Mouse (Mus musculus): ENCODE results near the gene Aldh18a1.

Aldh18a1 gene

DNA sequence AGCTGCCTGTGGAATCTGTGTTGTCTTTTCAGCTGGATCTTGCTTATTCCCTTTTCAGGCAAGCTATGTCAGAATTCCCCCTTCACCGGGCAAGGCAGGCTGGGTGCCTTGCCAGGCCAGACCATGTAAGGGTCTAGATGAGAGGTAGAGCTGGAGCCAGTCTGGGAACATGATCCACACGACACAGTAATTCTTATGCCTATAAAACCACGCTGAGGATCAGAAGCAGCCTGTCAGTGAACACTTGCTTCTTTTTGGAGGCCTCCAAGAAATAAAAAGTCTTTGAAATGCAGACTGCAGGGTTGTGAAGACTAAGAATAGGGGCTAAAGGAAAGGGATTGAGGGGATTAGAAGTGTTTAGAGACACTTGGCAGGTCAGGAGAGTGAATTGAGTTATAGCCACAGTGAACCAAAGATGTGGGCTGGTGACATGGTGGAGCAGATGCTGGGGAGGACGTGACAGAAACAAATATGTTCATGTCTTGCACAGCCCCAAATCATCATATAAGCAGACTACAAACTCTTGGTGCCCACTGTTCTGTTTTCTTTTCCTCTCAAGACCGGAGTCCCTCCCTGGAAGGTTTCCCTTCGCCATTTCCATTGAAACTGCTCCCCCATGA lies 38.6 kb downstream of the Aldh18a1 start:
- in situ Hi-C loops (cut with MboI; ENCODE audit: low pct_unique_long_range_greater_than_20kb in 1 of 2, low sequenced_read_pairs in 2 of 2, unreplicated experiment in 1 of 2): loop anchor here (25.0 kb wide), 3 partner anchors 162 to 1612 kb away; partner anchors contain the start of gene Hells (in 1 of the 2)

DNA sequence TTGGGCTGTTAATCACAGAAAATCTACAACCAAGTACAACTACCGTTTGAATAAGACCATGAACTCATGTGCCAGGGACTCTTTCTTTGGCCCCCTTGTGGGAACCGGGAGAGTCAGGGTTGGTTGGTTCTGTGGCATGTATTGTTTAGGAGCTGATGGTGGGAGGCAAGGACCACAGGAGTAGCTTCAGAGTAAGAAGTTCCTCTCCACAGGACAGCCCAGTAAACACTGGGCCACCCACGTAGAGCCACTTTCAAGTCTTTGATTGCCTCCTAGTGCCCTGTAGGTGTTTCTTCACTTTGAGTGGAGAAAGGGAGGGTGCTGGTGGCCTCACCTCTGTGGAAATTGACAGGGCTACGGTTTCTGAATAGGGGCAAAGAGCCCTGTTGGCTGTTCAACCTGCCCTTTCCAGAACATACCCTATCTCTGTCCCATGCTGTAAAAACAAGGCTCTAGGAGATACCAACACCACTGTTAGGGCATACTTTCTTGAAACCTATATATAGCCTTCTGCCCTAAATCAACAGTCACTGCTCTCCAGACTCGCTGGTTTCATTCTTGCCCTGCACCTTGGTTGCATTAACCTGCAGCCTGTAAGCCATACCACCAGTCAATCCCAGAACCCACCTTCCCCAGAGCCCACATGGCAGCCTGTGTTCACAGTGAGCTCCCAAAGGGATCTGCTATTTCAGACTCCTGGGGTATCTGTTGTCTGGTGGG lies 39.3 kb downstream of the Aldh18a1 start:
- in situ Hi-C loops (cut with MboI; ENCODE audit: low pct_unique_long_range_greater_than_20kb in 1 of 2, low sequenced_read_pairs in 2 of 2, unreplicated experiment in 1 of 2): loop anchor here (25.0 kb wide), 2 partner anchors 162 to 187 kb away; no protein-coding TSS in a partner anchor

DNA sequence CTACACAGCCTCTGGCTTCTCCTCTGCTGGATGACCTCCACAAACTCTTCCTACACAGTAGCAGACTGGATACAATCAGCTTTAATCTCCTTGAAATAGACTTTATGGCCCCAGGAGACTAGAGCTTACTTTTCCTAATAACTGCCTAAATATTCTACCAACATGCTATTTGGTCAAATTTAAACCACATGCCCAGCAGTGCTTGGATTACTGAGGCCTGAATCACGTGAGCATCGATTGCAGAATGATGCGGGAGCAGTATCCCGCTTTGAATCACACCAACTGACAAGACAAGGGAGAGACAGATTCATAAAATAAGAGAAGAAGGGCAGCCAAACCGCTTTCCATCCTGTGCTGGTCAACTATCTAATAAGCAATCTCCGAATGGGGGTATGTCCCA lies 39.9 kb downstream of the Aldh18a1 start:
- in situ Hi-C loops (cut with MboI; ENCODE audit: low pct_unique_long_range_greater_than_20kb in 1 of 2, low sequenced_read_pairs in 2 of 2, unreplicated experiment in 1 of 2): loop anchor here (25.0 kb wide), 2 partner anchors 161 to 186 kb away; no protein-coding TSS in a partner anchor

DNA sequence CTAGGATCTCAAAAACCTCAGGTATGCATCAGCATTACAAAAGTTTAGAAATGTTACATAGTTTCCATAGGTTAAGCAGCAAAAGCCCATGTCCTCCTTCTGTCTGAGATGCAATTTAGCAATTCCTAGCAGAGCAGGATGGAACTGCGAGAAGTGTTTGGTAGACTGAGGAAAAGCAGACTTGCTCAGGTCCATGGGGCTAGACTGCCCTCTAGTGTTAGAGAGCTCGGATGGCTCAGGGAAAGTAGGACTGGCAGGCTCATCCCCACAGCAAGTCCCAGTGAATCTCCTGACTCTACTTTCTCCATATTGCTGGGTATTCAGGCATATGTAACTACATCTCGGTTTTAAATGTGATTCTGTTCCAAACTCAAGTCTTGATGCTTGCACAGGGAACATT lies 43.4 kb downstream of the Aldh18a1 start:
- in situ Hi-C loops (cut with MboI; ENCODE audit: low pct_unique_long_range_greater_than_20kb in 1 of 2, low sequenced_read_pairs in 2 of 2, unreplicated experiment in 1 of 2): loop anchor here (25.0 kb wide), 2 partner anchors 158 to 183 kb away; no protein-coding TSS in a partner anchor

DNA sequence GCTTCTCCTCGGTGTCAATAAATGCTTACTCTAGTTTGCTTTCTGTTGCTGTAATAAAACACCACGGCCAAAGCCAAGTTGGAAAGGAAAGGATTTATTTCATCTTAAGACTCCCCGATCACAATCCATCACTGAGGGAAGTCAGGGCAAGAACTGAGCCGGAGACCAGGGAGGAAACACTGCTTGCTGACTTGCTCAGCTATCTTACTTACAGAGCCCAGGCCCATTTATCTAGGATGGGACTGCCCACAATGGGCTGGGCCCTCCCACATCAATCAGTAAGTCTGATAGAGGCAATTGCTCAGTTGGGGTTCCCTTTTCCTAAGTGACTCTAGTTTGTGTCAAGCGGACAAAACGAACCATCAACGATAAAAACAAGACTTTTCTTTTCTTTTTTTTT lies 45.5 kb downstream of the Aldh18a1 start:
- in situ Hi-C loops (cut with MboI; ENCODE audit: low pct_unique_long_range_greater_than_20kb in 1 of 2, low sequenced_read_pairs in 2 of 2, unreplicated experiment in 1 of 2): loop anchor here (25.0 kb wide), 2 partner anchors 155 to 180 kb away; no protein-coding TSS in a partner anchor

DNA sequence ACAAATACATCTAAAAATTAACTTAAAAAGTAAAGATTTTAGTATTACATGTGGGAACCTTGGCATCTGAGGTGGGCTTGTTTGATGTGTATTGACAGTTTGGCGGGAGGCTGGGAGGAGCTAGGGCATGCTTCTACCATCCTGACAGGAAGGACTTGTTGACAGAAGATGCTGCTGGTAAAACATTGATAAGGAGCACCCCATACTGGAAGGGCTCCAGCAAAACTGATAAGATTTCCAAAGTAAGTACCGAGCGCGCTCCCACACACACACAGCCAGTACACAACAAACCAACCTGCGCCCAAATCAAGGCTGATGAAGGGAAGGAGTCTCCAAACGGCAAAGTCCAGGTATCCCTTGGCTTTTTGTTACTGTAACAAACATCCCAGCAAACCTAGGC lies 51.7 kb downstream of the Aldh18a1 start:
- in situ Hi-C loops (cut with MboI; ENCODE audit: low pct_unique_long_range_greater_than_20kb in 1 of 2, low sequenced_read_pairs in 2 of 2, unreplicated experiment in 1 of 2): loop anchor here (25.0 kb wide), 2 partner anchors 149 to 174 kb away; no protein-coding TSS in a partner anchor

DNA sequence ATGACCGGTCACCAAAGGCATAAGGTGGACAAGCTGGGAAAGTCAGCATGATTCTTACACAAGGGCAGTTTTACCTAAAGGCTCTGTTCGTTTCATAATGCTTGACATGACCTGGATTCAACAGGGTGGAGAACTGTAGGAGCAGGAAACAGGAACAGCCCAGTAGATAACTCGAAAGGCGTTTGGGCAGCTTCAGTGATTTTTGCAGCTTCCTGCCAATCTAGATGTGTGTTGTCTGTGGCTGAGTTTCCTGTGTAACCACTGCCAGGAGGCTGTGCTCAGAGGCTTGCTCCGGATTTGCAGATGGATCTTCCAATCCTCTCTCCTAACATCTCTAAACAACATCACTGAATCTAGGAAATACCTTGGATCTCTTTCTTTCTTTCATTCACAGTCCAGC lies 55.7 kb downstream of the Aldh18a1 start:
- in situ Hi-C loops (cut with MboI; ENCODE audit: low pct_unique_long_range_greater_than_20kb in 1 of 2, low sequenced_read_pairs in 2 of 2, unreplicated experiment in 1 of 2): loop anchor here (25.0 kb wide), 2 partner anchors 145 to 170 kb away; no protein-coding TSS in a partner anchor

DNA sequence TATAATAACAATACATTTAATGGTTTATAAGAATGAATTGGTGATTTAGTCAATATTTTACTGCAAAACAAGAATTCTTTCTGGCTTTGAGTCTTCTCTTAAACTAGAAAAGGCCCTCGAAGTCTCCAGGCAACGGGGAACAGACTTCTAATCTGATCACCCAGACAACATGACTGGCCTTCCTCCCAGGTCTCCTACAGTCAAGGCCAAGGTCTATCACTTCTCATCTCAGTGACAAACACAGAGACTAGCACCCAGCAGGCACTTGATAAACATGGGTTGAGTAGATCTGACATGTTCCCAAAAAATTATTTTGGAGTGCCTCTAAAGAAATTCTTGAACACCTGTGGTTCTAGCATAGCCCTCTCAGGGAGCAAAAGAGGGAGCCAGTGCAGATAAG lies 57.9 kb downstream of the Aldh18a1 start:
- in situ Hi-C loops (cut with MboI; ENCODE audit: low pct_unique_long_range_greater_than_20kb in 1 of 2, low sequenced_read_pairs in 2 of 2, unreplicated experiment in 1 of 2): loop anchor here (25.0 kb wide), 2 partner anchors 143 to 168 kb away; no protein-coding TSS in a partner anchor

DNA sequence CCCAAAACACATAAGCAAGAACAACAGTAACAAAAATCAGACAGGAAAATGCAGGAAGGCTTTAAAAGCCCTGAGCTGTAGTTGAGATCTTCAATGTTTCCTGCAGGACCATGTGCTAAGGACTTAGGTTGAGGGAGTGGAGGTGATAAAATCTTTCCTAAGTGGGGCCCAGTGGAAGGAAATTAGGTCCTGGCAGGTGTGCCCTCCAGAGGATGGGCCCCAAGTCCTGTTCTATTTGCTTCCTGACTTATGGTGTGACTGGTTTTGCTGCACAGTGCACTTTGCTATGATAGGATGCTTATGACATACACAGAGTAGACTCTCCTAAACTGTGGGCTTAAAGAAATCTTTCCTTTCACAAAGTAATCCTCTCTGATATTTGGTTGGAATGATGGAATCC lies 60.0 kb downstream of the Aldh18a1 start:
- in situ Hi-C loops (cut with MboI; ENCODE audit: low pct_unique_long_range_greater_than_20kb in 1 of 2, low sequenced_read_pairs in 2 of 2, unreplicated experiment in 1 of 2): loop anchor here (25.0 kb wide), 2 partner anchors 141 to 166 kb away; no protein-coding TSS in a partner anchor

DNA sequence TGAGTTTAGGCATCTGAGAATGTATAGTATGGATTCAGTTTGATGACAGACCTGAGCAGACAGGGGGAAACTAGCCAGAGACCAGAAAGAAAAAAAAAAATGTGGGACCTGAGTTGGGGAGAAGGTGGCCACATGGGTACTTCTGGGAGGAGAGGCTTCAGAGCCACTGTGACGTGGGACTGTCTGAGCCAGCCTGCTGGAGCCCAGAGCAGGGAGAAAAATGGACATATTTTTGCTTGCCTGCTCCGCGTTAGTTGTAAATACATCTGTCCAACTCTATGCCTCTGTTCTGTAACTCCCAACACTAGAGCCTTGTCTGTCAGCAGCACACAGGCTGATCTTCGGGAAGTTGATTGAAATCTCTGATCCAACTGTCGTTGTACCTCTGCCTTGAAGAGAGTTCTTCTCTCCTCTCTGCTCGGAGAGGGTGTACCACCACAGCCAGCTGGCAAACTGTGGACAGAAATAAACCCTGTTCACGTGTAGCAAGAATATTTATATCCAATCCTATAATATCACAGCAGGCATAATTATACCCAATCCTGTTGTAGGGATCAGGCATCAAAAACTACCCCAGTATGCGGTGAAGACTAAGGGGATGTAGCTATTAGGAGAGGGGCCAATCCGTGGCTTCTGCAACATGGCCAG lies 61.8 kb downstream of the Aldh18a1 start:
- in situ Hi-C loops (cut with MboI; ENCODE audit: low pct_unique_long_range_greater_than_20kb in 1 of 2, low sequenced_read_pairs in 2 of 2, unreplicated experiment in 1 of 2): loop anchor here (25.0 kb wide), 2 partner anchors 139 to 164 kb away; no protein-coding TSS in a partner anchor

DNA sequence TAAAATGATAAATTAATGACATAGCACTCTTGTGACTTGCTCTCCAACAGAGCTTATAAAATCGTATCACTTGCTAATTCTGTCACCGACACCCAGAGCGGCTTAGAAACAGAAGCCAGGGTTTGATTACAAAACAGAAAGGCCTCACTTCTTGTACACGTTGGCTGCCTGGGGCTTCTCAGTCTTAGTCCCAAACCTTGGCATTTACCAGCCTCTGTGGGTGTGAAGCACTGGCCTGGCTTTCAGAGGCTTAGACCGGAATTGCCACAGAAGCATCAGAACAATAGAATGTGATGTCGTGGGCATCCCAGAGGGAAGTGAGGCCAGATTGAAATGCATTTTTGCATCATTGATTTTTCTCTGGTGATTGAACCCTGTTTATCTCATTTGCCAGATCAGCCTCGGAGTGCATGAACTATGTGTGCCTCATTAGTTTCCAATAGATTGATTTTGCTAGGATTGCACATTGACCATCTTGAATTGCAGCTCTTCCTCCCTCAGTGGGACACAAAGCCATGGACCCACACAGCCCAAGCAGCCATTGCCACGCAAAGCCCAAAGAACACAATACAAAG lies 64.7 kb downstream of the Aldh18a1 start:
- in situ Hi-C loops (cut with MboI; ENCODE audit: low pct_unique_long_range_greater_than_20kb in 1 of 2, low sequenced_read_pairs in 2 of 2, unreplicated experiment in 1 of 2): no loop called here

DNA sequence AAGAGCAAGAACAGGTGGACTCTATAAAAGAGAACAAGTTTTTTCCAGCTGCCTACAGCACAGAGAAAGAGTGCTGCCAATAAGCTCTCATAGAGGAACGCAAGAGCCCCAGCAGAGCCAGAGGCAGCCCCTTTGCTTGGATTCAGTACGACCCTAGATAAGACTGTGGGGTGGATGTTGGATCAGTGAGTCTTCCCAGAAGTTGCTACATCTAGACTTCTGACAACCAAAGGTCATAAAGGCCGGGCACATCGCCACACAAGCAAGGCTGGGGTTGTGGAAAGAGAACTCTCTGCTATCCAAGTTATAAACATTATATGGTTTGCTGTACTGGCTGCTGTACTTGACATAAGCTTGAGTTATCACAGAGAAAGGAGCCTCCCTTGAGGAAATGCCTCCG lies 67.9 kb downstream of the Aldh18a1 start:
- in situ Hi-C loops (cut with MboI; ENCODE audit: low pct_unique_long_range_greater_than_20kb in 1 of 2, low sequenced_read_pairs in 2 of 2, unreplicated experiment in 1 of 2): no loop called here

DNA sequence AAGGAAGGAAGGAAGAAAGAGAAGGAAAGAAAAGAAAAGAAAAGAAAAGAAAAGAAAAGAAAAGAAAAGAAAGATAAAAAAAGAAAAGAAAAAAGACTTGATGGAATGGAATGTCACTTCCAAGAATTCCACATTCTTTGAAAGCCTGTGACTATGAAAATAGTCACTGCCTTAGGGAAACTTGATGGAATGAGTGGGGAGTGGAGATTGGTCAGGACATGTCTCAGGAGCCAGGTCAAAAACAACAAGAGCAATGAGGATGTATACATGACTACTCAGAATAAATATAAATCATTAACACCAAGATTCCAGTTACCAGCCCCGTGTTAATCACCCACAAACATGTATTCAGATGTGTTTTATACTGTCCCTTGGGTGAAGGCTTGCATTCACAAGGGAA lies 69.6 kb downstream of the Aldh18a1 start:
- in situ Hi-C loops (cut with MboI; ENCODE audit: low pct_unique_long_range_greater_than_20kb in 1 of 2, low sequenced_read_pairs in 2 of 2, unreplicated experiment in 1 of 2): no loop called here

DNA sequence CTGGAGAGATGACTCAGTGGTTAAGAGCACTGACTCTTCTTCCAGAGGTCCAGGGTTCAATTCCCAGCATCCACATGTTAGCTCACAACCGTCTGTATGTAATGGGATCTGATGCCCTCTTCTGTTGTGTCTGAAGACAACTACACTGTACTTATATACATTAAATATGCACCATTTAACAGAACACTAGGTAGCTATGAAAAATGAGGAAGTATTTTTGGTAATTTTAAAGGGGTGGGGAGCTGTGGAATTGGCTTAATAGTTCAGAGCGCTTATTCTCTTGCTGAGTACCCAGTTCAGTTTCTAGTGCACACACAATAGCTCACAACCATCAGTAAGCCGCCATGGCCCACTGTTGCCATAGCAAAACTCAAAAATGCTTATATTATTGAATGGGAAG lies 72.7 kb downstream of the Aldh18a1 start:
- in situ Hi-C loops (cut with MboI; ENCODE audit: low pct_unique_long_range_greater_than_20kb in 1 of 2, low sequenced_read_pairs in 2 of 2, unreplicated experiment in 1 of 2): no loop called here

DNA sequence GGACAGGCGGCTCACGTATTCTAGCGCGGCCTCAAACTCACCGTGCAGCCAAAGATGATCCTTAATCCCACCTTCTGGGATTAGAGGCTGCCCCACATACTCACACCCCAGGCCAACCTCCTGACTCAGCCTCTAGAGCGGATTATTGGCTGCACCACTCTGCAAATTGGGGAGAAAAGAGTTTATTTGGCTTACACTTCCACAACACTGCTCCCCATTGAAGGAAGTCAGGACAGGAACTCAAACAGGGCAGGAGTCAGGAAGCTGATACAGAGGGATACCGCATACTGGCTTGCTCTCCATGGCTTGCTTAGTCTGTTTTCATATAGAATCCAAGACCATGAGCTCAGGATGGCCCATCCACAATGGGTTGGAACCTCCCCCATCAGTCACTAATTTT lies 73.9 kb downstream of the Aldh18a1 start:
- in situ Hi-C loops (cut with MboI; ENCODE audit: low pct_unique_long_range_greater_than_20kb in 1 of 2, low sequenced_read_pairs in 2 of 2, unreplicated experiment in 1 of 2): no loop called here

DNA sequence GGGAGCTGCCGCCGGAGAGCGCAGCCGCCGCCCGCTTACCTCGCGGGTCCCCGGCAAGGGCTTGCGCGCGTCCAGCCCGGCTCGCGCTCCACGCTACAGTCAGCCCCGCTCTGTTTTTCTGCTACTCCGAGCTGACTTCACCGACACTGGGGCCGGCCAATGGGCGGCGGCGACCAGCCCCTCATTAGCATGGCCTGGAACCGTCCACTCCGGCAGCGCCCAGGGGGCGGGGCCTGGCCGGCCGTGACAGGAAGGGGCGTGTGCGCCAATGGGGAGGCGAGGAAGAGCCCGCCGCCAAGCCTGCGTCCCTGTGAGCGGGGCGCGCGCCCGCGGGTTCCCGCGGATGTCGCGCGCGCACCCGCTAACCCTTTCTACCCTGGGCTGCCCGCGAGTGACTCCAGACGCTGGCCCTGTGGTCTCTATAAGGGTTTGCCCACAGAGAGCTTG lies 74.6 kb downstream of the Aldh18a1 start, which contains the start of gene Sorbs1:
Sorbs1 (minus strand) TSS at position 148 of the 447 bp plus-strand sequence.
- in situ Hi-C loops (cut with MboI; ENCODE audit: low pct_unique_long_range_greater_than_20kb in 1 of 2, low sequenced_read_pairs in 2 of 2, unreplicated experiment in 1 of 2): no loop called here

DNA sequence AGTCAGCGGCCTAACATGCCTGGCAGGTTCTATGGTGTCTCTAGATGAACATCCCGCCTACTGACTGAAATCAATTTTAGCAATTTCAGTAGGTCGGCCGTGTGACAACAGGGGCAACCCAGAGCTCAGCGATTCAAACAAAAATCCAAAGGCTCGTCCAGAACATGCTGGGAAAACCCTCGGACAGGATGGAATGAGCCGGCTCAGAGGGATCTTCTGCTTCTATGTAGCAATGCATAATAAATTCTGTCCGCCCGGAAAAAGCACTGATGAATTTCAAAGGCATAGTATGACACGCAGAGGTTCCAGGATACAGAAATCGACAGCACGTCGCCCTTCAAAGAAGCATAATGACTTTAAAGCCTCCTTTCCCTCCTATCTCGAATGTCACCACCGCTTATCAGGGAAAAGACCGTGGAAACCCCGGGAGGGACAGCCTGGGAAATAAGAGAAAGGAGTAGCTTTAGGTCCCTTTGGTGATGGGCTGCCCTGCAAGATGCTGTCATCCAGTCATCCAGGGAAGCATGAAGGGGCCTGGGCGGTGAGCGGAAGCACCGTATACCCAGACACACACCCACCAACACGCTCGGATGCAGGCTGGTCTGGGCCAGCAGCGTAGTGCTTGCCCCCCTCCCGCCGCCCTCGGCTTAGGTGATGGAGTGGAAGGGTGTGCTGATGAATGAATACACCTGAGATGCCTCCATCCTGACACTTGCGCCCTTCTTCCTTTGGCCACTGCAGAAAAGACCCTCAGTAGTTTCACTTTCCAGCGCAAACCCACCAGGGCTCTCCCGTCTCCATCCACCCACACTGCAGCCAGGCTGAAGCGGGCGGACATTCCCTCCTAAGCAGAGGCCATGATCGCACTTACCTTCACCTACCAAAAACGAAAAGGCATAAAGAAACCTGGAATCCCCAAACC lies 75.5 kb downstream of the Aldh18a1 start:
- in situ Hi-C loops (cut with MboI; ENCODE audit: low pct_unique_long_range_greater_than_20kb in 1 of 2, low sequenced_read_pairs in 2 of 2, unreplicated experiment in 1 of 2): no loop called here
